Mouse (Mus musculus): ENCODE data around the gene Tspan4.

DNA sequence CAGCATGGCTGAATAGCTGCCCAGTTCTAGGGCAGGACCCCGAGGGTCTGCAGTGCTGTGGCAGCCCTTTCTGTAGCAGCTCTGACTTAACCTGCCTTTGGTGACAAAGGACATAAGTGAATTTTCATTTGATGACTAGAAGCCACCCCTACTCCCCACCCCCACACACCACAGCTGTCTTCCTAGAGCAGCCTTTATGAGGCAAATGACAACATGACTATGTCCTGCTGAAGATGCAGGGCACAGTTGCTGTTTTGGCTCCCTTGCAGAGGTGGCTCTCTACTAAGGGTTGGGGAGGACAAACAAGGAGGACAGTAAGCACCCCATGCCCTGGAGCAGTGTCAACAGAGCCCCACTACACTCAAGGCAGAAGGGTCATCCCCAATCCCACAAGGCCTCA is 44.8 kb downstream of the Tspan4 start:
- TF ChIP-seq CTCF (IDR thresholded peaks at IDR 0.05; ENCODE audit: control insufficient read depth, insufficient read depth, low read length) (no peak), POLR2A (IDR thresholded peaks at IDR 0.05; ENCODE audit: borderline replicate concordance, control insufficient read depth, low read depth, low read length) (no peak)
